Mouse (Mus musculus) spleen, adult 10 weeks (tissue): ENCODE data around the gene Polh. TPM values are rescaled to one million over a fixed set of nuclear protein-coding genes. Genes with fewer than 3 reads are reported as not detected.

Experiments
- polyA plus RNA-seq: library from polyadenylated mRNA; stranded (reverse); fragments of 350-450 nt; fragmentation: Illumina TruSeq; extraction: RNeasy Lipid Tissue Mini Kit (QIAGEN cat#74804); gene quantifications from one replicate; pipeline ENCODE4 v1.2.3, GENCODE M21; 2015; ENCODE audit warnings: low replicate concordance; ENCODE audit not compliant: insufficient read depth

Polh gene
- polyA plus RNA-seq = 18.1 TPM

GRCm38 (mm10) chr17:46202421-46203071 is at the start of gene Polh, which contains the start of gene Xpo5:
Polh (minus strand) TSS chr17:46202645.
Xpo5 (plus strand) TSS chr17:46202782.

GRCm38 (mm10) chr17:46247512-46248188 is 45.2 kb upstream of the Polh start, which contains the start of the genes Polr1c and Yipf3:
Polr1c (minus strand) TSS chr17:46248054.
Yipf3 (plus strand) TSS chr17:46248080.

GRCm38 (mm10) chr17:46160686-46161085 is 41.8 kb downstream of the Polh start, which contains the start of gene Gtpbp2:
Gtpbp2 (plus strand) TSS chr17:46161032.

GRCm38 (mm10) chr17:46152847-46153782 is 49.3 kb downstream of the Polh start, which contains the start of gene Mad2l1bp:
Mad2l1bp (minus strand) TSS chr17:46153553.

GRCm38 (mm10) chr17:46143578-46144423 is 58.6 kb downstream of the Polh start, which contains the start of gene Rsph9:
Rsph9 (minus strand) TSS chr17:46144216.

Other genes starting within 250 kb of the Polh start
- 75.1 TPM for gene Vegfa, start 170.3 kb downstream of the Polh start, polyA plus RNA-seq
- 50.6 TPM for gene Mrps18a, start 91.7 kb downstream of the Polh start, polyA plus RNA-seq
- gene Rsph9, start 58.4 kb downstream of the Polh start, polyA plus RNA-seq = 0.32 TPM
- 15.3 TPM for gene Mad2l1bp, start 49.1 kb downstream of the Polh start, polyA plus RNA-seq
- gene Gtpbp2, start 41.6 kb downstream of the Polh start, polyA plus RNA-seq = 158 TPM
- gene Xpo5, start 137 bp upstream of the Polh start, polyA plus RNA-seq = 31.6 TPM
- gene Polr1c, start 45.4 kb upstream of the Polh start, polyA plus RNA-seq = 37.5 TPM
- gene Yipf3, start 45.4 kb upstream of the Polh start, polyA plus RNA-seq = 20.5 TPM
- gene Lrrc73, start 50.9 kb upstream of the Polh start, polyA plus RNA-seq = 0.37 TPM
- gene Tjap1, start 80.4 kb upstream of the Polh start, polyA plus RNA-seq = 10.3 TPM
- not detected for gene Dlk2, start 94.8 kb upstream of the Polh start, polyA plus RNA-seq
- 4.7 TPM for gene Abcc10, start 125.7 kb upstream of the Polh start, polyA plus RNA-seq
- gene Zfp318, start 181.1 kb upstream of the Polh start, polyA plus RNA-seq = 169 TPM
- gene Crip3, start 226.3 kb upstream of the Polh start, polyA plus RNA-seq = 9.2 TPM
- not detected for gene Slc22a7, start 235.8 kb upstream of the Polh start, polyA plus RNA-seq